Mouse (Mus musculus): ENCODE measurements around the gene Lgals9.

The Lgals9 gene

DNA sequence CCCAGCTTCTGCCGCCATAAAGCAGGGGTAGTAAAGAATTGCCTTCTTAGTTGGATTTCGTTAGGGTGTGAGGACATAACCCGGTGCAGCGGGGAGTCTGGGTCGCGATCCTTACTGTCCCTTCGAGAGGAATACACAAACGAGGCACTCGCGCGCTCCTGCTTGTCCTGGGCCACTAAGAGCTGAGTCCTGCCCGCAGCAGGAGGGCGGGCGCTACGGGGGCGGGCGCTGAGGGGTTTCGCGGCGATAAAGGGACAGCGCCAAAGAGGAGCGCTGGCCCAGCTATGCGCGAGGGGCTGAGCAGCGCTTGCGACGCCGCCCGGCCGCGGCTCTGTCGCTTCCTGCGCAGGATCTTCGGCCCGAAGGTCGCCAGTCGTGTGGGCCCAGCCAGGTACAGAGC, 59.8 kb downstream of the Lgals9 start:
- in situ Hi-C loops (cut with MboI; ENCODE audit: low sequenced_read_pairs): no loop called here

DNA sequence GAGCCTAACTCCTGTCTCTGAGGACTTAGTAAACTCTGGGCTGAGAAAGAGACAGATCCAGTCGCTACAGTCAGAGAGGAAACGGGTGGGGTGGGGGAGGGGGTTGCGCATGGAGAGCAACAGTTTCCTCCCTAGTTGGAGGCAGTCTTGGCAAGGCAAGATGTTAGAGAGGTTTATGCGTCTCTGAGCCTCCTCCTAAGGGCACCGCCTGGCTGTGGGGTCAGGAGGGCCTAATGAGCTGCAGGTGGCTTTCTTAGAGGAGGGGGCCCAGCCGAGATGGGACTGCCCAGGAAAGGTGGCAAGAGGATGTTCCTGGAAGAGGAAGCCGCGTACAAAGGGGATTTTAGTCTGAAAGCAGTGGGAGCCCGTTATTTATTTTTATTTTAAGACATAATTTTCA, 60.6 kb downstream of the Lgals9 start:
- in situ Hi-C loops (cut with MboI; ENCODE audit: low sequenced_read_pairs): no loop called here

DNA sequence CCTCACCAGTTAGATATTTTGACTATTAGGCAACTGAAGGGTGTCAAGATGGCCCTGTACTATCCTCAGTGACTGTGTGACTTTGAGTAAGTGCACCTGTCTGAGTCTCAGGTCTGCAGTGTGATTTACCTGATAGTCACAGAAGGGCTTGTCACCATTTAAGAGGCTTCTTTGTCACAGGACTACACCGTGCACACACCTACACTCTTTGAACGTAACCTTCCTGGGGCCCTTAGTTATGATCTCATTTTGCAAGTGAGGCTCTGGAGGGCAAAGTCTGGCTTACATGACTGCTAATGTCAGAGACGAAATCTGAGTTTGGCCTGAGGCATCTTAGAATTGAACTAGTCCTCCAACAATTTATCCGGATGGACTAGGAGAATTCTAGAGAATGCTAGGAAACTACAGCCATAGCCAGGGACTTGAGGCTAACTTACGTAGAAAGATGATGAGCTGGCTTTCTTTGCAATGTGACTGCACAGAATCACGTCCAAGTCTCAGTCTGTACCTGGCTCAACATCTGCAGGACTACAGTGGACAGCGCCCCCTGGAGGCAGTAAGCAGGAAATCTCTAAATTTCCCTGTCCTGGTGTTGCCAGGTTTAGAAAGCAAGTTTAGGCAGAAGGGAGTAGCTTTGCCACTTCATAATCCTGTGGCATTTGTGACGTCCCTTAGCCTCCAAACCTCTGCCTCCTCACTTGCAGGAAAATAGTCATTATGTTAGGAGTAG, 61.9 kb downstream of the Lgals9 start:
- in situ Hi-C loops (cut with MboI; ENCODE audit: low sequenced_read_pairs): no loop called here

DNA sequence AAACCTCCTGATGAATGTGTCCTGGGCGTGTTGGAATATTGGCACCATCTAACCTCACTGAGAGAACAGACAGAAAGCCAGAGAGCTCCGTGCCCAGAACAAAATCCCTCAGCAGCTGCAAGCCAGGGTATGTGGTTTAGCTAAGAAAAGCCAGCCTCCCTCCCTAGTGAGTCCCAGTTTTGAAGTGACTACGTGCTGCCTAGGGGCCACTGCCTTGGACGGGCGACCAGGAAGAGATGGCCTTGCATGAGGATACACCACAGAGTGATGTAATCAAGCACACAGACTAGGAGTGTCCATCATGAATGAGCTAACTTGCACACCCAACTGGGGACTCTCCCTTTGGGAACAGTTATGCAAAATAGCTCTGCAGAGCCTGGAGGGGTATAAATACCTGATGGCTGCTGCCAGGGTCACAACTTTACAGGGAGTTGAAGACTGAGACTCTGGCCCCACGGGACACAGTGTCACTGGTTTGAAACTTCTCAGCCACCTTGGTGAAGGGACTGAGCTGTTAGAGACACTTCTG, 64.3 kb downstream of the Lgals9 start, which contains the start of gene Nos2:
Gene Nos2 (plus strand): TSS at position 377 of the 529 bp plus-strand sequence.
- in situ Hi-C loops (cut with MboI; ENCODE audit: low sequenced_read_pairs): no loop called here

DNA sequence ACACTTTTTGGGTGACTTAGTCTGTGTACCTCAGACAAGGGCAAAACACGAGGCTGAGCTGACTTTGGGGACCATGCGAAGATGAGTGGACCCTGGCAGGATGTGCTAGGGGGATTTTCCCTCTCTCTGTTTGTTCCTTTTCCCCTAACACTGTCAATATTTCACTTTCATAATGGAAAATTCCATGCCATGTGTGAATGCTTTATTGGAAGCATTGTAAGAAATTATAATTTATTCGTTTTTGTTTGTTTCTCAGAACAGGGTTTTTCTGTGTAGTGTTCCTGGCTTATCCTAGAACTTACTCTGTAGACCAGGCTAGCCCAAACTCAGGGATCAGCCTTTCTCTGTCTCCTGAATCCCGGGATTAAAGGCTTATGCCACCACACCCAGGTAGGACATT, 65.0 kb downstream of the Lgals9 start:
- in situ Hi-C loops (cut with MboI; ENCODE audit: low sequenced_read_pairs): no loop called here

DNA sequence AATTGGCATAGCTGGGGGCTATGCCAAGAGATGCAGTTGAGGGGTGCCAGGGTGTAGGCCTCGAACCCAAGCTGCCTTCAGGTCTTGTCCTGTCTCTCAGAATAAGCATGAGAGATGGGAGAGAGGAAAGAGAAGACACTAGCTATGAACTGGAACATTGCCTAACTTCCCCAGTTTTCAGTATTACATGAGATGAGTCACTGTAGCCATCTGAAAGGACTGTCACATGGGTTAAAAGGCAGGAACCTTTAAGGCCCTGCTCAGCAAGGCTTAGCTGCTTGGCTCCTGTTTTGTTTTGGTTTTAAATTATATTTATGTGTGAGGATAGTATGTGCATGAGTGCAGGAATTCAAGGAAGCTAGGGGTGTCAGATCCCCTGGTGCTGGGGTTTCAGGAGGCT, 68.3 kb downstream of the Lgals9 start:
- in situ Hi-C loops (cut with MboI; ENCODE audit: low sequenced_read_pairs): no loop called here

DNA sequence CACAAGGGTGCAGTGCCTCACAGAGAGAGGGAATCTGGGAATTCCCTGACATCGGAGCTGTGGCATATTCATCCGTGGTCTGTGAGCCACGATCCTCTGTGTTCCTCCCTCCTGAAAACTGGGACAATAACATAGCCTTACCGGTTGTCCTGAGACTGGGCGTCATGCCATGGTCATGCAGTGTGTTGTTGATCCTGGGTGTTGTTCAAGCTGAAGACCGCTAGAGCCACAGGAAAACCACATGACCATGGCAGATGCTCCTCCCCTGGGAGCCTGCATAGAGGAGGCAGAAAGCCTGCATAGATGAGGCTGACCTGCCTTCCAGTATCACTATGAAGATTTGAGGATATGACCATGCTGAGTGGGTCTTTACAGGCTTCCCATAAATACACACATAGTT, 69.3 kb downstream of the Lgals9 start:
- in situ Hi-C loops (cut with MboI; ENCODE audit: low sequenced_read_pairs): no loop called here
